Mouse (Mus musculus) lung, postnatal 0 days (tissue): ENCODE measurements around the gene Lgals2. TPM values are rescaled to one million over a fixed set of nuclear protein-coding genes. Genes with fewer than 3 reads are reported as not detected.
A peak's percentile ranks its signal among the peaks of the same experiment; 100 is the strongest.

Experiments
- ATAC-seq: fragments of 200-750 bp; cut with Nextera tagmentation; 2 replicates; pipeline ENCODE4 v1.8.0; 2017; ENCODE audit warnings: moderate library complexity
- DNase-seq: peaks from one replicate; pipeline ENCODE4 v3.0.0-alpha.2; 2016; ENCODE audit warnings: low spot score
- H3K27ac ChIP-seq: fragments of 300-500 bp; sonication (generic); 2 replicates; pipeline ENCODE4 v1.5.1; 2014; ENCODE audit warnings: antibody characterized with exemption, mild to moderate bottlenecking, low read length, mixed read lengths
- H3K27me3 ChIP-seq: fragments of 300-500 bp; sonication (generic); replicated peaks from 2 replicates; pipeline ENCODE4 v1.6.1; 2014; ENCODE audit warnings: low read length, mixed read lengths; ENCODE audit not compliant: insufficient read depth
- H3K36me3 ChIP-seq: fragments of 300-500 bp; sonication (generic); 2 replicates; pipeline ENCODE4 v1.6.1; 2014; ENCODE audit warnings: low read length, mixed read lengths; ENCODE audit not compliant: insufficient read depth
- H3K4me1 ChIP-seq: fragments of 300-500 bp; sonication (generic); 2 replicates; pipeline ENCODE4 v1.6.1; 2014; ENCODE audit warnings: antibody characterized with exemption, low read depth, low read length, mixed read lengths; ENCODE audit not compliant: insufficient read depth
- H3K4me2 ChIP-seq: fragments of 300-500 bp; sonication (generic); replicated peaks from 2 replicates; pipeline ENCODE4 v1.6.1; 2014; ENCODE audit warnings: low read depth, mild to moderate bottlenecking, low read length, moderate library complexity, mixed read lengths
- H3K4me3 ChIP-seq: fragments of 300-500 bp; sonication (generic); 2 replicates; pipeline ENCODE4 v1.5.1; 2014; ENCODE audit warnings: low read depth, low read length
- H3K9ac ChIP-seq: fragments of 300-500 bp; sonication (generic); replicated peaks from 2 replicates; pipeline ENCODE4 v1.6.1; 2014; ENCODE audit warnings: low read depth, mild to moderate bottlenecking
- H3K9me3 ChIP-seq: fragments of 300-500 bp; sonication (generic); 2 replicates; pipeline ENCODE4 v1.6.1; 2016; ENCODE audit warnings: low read length, mixed read lengths
- CTCF ChIP-seq: IDR thresholded peaks from 2 replicates; pipeline ENCODE4 v1.5.1; 2016; ENCODE audit warnings: antibody characterized with exemption, mild to moderate bottlenecking
- EP300 ChIP-seq: IDR thresholded peaks from 2 replicates; pipeline ENCODE4 v1.6.1; 2016; ENCODE audit warnings: antibody characterized with exemption, mild to moderate bottlenecking, control low read depth
- WGBS: fragments of 180-500 bp; shearing (Covaris S2); extraction: QIAGEN DNeasy Blood & Tissue Kit; methylation state at CpG from one replicate; pipeline ENCODE4 v1.1.7; 2014; 5-methylcytosine and 5-hydroxymethylcytosine counted together
- polyA plus RNA-seq: library from polyadenylated mRNA; unstranded; fragments of >200 nt; fragmentation: Nextera tagmentation; extraction: Ambion mirVana; gene quantifications from 2 replicates; pipeline ENCODE4 v1.2.1, GENCODE M21; 2015

The Lgals2 gene
- polyA plus RNA-seq, 1 experiment from 2014 or later, result 2.4 TPM

GRCm38 (mm10) chr15:78845321-78845720 is 10.0 kb downstream of the Lgals2 start:
- TF ChIP-seq EP300 (no peak), CTCF (no peak)
- Histone ChIP-seq H3K4me3 (peak overlapping the region; percentile 76), H3K27ac (peak overlapping the region; percentile 97), H3K9me3 (no peaks in the 10 kb centered on the region), H3K27me3 (no peaks in the 10 kb centered on the region), H3K9ac (peak overlapping the region; percentile 44), H3K36me3 (peaks cover 24% of the 10 kb centered on the region; the same call in 1 of the 2 replicates), H3K4me2 (peak overlapping the region; percentile 78), H3K4me1 (peaks cover 38% of the 10 kb centered on the region)
- peak; percentile 43 for DNase-seq
- 27% methylated on average over 11 of the region's 11 CpGs for WGBS
- ATAC-seq, result no peak

- Histone ChIP-seq H3K36me3 (peaks cover 24% of the 10 kb centered on the region; the same call in 1 of the 2 replicates), H3K9me3 (no peaks in the 10 kb centered on the region), H3K27ac (peak overlapping the region; percentile 97), H3K27me3 (no peaks in the 10 kb centered on the region), H3K4me3 (peak overlapping the region; percentile 76), H3K4me2 (peak overlapping the region; percentile 78), H3K4me1 (peaks cover 41% of the 10 kb centered on the region), H3K9ac (peak overlapping the region; percentile 93)
- WGBS, result 9% methylated on average over 9 of the region's 9 CpGs
- TF ChIP-seq EP300 (peak; percentile 39; the same call in 1 of the 2 replicates), CTCF (peak; percentile 52)
- peak; percentile 41 for ATAC-seq
- DNase-seq, result peak; percentile 95
These were observed 10.5 kb downstream of the Lgals2 start for GRCm38 (mm10) chr15:78844791-78845190.

- Histone ChIP-seq H3K27me3 (no peaks in the 10 kb centered on the region), H3K4me2 (peak overlapping the region; percentile 78), H3K9me3 (no peaks in the 10 kb centered on the region), H3K4me3 (peak overlapping the region; percentile 76), H3K36me3 (peaks cover 14% of the 10 kb centered on the region; the same call in 1 of the 2 replicates), H3K9ac (peak overlapping the region; percentile 93), H3K27ac (peak overlapping the region; percentile 97), H3K4me1 (peaks cover 37% of the 10 kb centered on the region)
- DNase-seq, result peak; percentile 72
- TF ChIP-seq EP300 (0 out of 2 replicates have a peak, but pooled peaks have one; percentile 20), CTCF (peak; percentile 32)
- WGBS, result 13% methylated on average over 21 of the region's 21 CpGs
- ATAC-seq, result no peak
These were observed 11.5 kb downstream of the Lgals2 start for GRCm38 (mm10) chr15:78843581-78844469.

- Histone ChIP-seq H3K4me1 (peaks cover 37% of the 10 kb centered on the region), H3K36me3 (peaks cover 9% of the 10 kb centered on the region; the same call in 1 of the 2 replicates), H3K27ac (peak within 1 kb of the TSS; percentile 97), H3K9me3 (no peaks in the 10 kb centered on the region), H3K4me2 (peak within 1 kb of the TSS; percentile 78), H3K4me3 (peak within 1 kb of the TSS; percentile 76), H3K9ac (peak within 1 kb of the TSS; percentile 93), H3K27me3 (no peaks in the 10 kb centered on the region)
- under 1% methylated on average over 65 of the region's 86 CpGs for WGBS
- peak; percentile 86 for ATAC-seq
- TF ChIP-seq EP300 (peak; percentile 22; the same call in 1 of the 2 replicates), CTCF (peak; percentile 50)
- DNase-seq, result peak; percentile 93
These were observed 12.8 kb downstream of the Lgals2 start, which contains the start of gene Cdc42ep1 for GRCm38 (mm10) chr15:78842371-78843163. Gene Cdc42ep1, plus strand, starts transcription at chr15:78842624.

GRCm38 (mm10) chr15:78841161-78841790 is 14.1 kb downstream of the Lgals2 start:
- no peaks in the 10 kb centered on the region for H3K9me3 ChIP-seq
- DNase-seq, result no peak
- peaks cover 30% of the 10 kb centered on the region for H3K4me1 ChIP-seq
- TF ChIP-seq EP300 (no peak), CTCF (no peak)
- no peaks in the 10 kb centered on the region for H3K27me3 ChIP-seq
- H3K4me3 ChIP-seq, result no peak overlapping the region
- H3K36me3 ChIP-seq, result 0 out of 2 replicates have a peak, but pooled peaks cover 3% of the 10 kb centered on the region
- peak overlapping the region; percentile 97 for H3K27ac ChIP-seq
- ATAC-seq, result no peak
- WGBS, result 49% methylated on average over 6 of the region's 6 CpGs
- no peak overlapping the region for H3K4me2 ChIP-seq
- H3K9ac ChIP-seq, result no peak overlapping the region
